Mouse (Mus musculus) retina, postnatal 1 day (tissue): ENCODE measurements at regions not wholly inside any gene's neighbourhood (a gene's known extent, or its start where the extent isn't known, plus 50 kb on each side); places are given as distances from the start of the nearest gene placed in this dataset.
A peak's percentile ranks its signal among the peaks of the same experiment; 100 is the strongest.

Experiments used
- DNase-seq: peaks from one replicate; pipeline ENCODE4 v3.0.0-alpha.2; 2012

- no peak for DNase-seq
Observed at GRCm38 (mm10) chr5:118354127-118354526, 109.1 kb downstream of the 2410131K14Rik start.

- no peak for DNase-seq
Observed at GRCm38 (mm10) chr5:118354871-118355270, 109.8 kb downstream of the 2410131K14Rik start.

GRCm38 (mm10) chr5:118355287-118355686 is 110.3 kb downstream of the 2410131K14Rik start:
- DNase-seq, result no peak

- DNase-seq, result no peak
Observed at GRCm38 (mm10) chr5:118355691-118356337, 110.8 kb downstream of the 2410131K14Rik start.

GRCm38 (mm10) chr5:118359646-118360373 is 114.8 kb downstream of the 2410131K14Rik start:
- no peak for DNase-seq

- DNase-seq, result no peak
Observed at GRCm38 (mm10) chr5:118360374-118361064, 115.5 kb downstream of the 2410131K14Rik start.

- no peak for DNase-seq
Observed at GRCm38 (mm10) chr5:118361133-118361852, 116.3 kb downstream of the 2410131K14Rik start.

GRCm38 (mm10) chr5:118361853-118362406 is 116.9 kb downstream of the 2410131K14Rik start:
- no peak for DNase-seq

- DNase-seq, result no peak
Observed at GRCm38 (mm10) chr5:118362738-118363137, 117.7 kb downstream of the 2410131K14Rik start.

- DNase-seq, result no peak
Observed at GRCm38 (mm10) chr5:118363154-118363553, 118.1 kb downstream of the 2410131K14Rik start.

GRCm38 (mm10) chr5:118364646-118365045 is 119.6 kb downstream of the 2410131K14Rik start:
- DNase-seq, result no peak

- no peak for DNase-seq
Observed at GRCm38 (mm10) chr5:118365196-118365595, 120.2 kb downstream of the 2410131K14Rik start.

- DNase-seq, result no peak
Observed at GRCm38 (mm10) chr5:118365651-118366050, 120.6 kb downstream of the 2410131K14Rik start.

- no peak for DNase-seq
Observed at GRCm38 (mm10) chr5:118367047-118367446, 122.0 kb downstream of the 2410131K14Rik start.

GRCm38 (mm10) chr5:118373581-118373981 is 128.6 kb downstream of the 2410131K14Rik start:
- DNase-seq, result peak; percentile 87

- DNase-seq, result no peak
Observed at GRCm38 (mm10) chr5:118374968-118375367, 129.9 kb downstream of the 2410131K14Rik start.

GRCm38 (mm10) chr5:118375916-118376315 is 130.9 kb downstream of the 2410131K14Rik start:
- no peak for DNase-seq

- no peak for DNase-seq
Observed at GRCm38 (mm10) chr5:118376478-118376877, 131.5 kb downstream of the 2410131K14Rik start.

- DNase-seq, result no peak
Observed at GRCm38 (mm10) chr5:118377402-118377848, 132.4 kb downstream of the 2410131K14Rik start.

- DNase-seq, result peak; percentile 47
Observed at GRCm38 (mm10) chr5:118379245-118380051, 134.4 kb downstream of the 2410131K14Rik start.

GRCm38 (mm10) chr5:118380052-118380421 is 135.0 kb downstream of the 2410131K14Rik start:
- no peak for DNase-seq
